Mouse (Mus musculus): ENCODE measurements at regions not wholly inside any gene's neighbourhood (a gene's known extent, or its start where the extent isn't known, plus 50 kb on each side); places are given as distances from the start of the nearest gene placed in this dataset.

DNA sequence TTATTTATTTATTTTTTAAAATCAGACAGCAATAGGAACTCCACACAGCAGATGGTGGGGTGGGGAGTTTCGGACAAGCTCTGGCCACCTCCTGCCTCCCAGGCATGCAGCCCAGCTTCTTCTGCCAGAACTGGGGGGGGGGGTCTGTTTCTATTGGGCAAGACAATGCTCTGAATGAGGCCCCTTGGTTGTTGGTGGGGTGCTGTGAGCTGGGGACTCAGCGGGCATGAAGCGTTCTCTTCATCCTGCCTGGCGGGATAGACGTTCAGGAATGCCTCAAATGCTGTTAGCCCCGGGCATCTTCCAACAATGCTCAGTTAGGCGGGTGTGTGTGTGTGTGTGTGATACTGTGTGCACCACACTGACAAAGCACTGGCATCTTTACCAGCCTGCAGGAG lies 103.7 kb downstream of the E030025P04Rik start:
- H3K4me3 ChIP-seq (ENCODE audit: insufficient read depth, low read length): no peak overlapping the region
- TF ChIP-seq CTCF (IDR thresholded peaks at IDR 0.05; ENCODE audit: low read depth, low read length) (no peak), POLR2A (IDR thresholded peaks at IDR 0.05; ENCODE audit: borderline replicate concordance, low read depth, low read length) (no peak)
- no peak overlapping the region for H3K27ac ChIP-seq (ENCODE audit: insufficient read depth, low read depth, low read length)
- H3K4me1 ChIP-seq (ENCODE audit: control insufficient read depth, insufficient read depth, low read length): peaks cover 14% of the 10 kb centered on the region

DNA sequence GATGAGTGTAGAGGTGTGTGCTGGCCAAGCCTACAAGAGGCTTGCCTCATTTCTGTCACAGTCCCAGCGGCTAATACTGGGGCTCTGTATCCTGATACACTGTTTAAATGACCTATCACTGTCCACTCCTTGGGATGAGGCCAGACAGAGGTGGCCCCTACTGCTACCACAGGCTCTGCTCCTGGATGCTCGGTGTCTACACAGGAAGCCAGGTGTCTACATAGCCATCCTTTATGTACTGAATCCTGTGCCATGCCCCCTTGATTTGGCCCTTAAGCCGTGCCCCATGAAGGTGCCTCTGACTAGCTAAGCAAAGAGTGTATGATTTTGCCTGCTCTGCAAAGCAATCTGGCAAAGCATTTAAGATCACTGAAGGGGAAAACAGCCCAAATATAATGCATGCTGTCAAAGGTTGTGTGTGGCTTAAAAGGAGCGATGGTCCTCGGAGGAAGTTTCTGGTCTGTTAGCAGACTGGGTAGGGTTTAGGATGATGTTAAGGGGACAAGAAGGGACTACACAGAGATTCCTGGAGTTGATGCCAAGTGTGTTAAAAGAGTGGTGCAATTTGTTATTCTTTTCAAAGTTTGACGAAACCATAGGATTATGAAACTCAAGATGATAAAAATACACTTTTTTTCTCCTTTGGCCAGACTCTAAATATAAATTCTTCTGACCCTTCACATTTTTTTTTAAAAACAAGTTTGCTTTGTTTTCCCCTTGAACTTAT lies 104.2 kb downstream of the E030025P04Rik start:
- no peak for TF ChIP-seq POLR2A (IDR thresholded peaks at IDR 0.05; ENCODE audit: borderline replicate concordance, low read depth, low read length)
- H3K27ac ChIP-seq (ENCODE audit: insufficient read depth, low read depth, low read length): no peak overlapping the region

DNA sequence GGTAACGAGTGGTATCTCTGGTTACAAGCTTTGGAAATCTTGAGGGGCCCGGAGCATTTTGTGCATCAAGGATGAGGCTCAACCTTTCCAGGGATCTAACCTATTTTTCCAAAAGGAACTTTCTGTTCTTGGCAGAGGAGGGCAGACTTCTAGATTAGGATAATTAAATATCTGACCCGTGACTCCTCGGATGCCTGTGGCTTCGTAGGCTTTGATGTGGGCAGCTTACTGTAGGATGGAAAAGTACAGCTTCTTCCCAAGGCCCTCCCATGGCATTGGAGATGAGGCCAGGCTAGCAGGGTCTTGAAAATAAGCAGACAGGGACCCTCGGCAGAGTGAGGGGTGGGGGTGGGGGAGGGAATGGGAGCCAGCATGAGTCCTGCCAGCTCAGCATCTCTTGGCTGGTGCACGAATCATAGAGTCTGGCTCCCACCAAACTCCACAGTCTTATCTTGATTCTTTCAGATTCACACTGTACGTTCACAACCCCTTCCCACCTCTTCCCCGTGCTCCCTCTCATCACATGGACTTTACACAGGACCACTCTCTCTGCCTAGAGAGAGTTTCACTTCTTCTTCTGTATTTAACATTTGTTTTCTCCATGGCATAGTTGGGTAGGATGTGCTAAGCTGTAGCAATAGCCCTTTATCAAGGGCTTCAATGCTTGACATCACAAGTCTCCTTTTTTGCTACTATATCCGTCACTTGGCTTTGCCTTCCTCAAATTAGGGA lies 104.9 kb downstream of the E030025P04Rik start:
- TF ChIP-seq POLR2A (IDR thresholded peaks at IDR 0.05; ENCODE audit: borderline replicate concordance, low read depth, low read length): no peak
- no peak for TF ChIP-seq CTCF (IDR thresholded peaks at IDR 0.05; ENCODE audit: low read depth, low read length)
- H3K4me1 ChIP-seq (ENCODE audit: control insufficient read depth, insufficient read depth, low read length): peaks cover 14% of the 10 kb centered on the region

More for the DNA sequence above, 104.2 kb downstream of the E030025P04Rik start:
- Histone ChIP-seq H3K4me3 (ENCODE audit: insufficient read depth, low read length) (no peak overlapping the region), H3K4me1 (ENCODE audit: control insufficient read depth, insufficient read depth, low read length) (peaks cover 14% of the 10 kb centered on the region)

DNA sequence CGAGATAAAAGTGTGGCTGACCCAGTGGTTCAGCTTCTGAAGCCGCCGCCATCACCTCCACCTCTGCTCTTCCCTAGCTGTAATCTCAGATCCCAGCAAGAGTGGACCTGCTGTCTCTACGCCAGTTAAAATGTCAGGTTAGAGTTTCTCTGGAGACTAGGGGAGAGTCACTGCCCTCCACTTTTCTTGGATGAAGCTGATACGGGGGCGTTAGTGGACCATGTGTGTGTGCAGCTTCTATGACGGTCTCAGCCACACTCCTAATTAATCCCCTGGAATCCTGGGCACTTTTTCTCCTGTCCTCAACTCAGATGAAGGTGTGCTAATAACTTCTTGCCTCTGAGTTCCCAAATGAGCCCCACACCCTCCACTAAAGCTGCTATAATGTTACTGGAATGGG lies 106.0 kb downstream of the E030025P04Rik start:
- Histone ChIP-seq H3K4me3 (ENCODE audit: insufficient read depth, low read length) (no peak overlapping the region), H3K4me1 (ENCODE audit: control insufficient read depth, insufficient read depth, low read length) (peaks cover 14% of the 10 kb centered on the region), H3K27ac (ENCODE audit: insufficient read depth, low read depth, low read length) (no peak overlapping the region)
- TF ChIP-seq POLR2A (IDR thresholded peaks at IDR 0.05; ENCODE audit: borderline replicate concordance, low read depth, low read length) (no peak), CTCF (IDR thresholded peaks at IDR 0.05; ENCODE audit: low read depth, low read length) (no peak)

More for the DNA sequence above, 104.9 kb downstream of the E030025P04Rik start:
- H3K27ac ChIP-seq (ENCODE audit: insufficient read depth, low read depth, low read length): no peak overlapping the region
- H3K4me3 ChIP-seq (ENCODE audit: insufficient read depth, low read length): no peak overlapping the region

DNA sequence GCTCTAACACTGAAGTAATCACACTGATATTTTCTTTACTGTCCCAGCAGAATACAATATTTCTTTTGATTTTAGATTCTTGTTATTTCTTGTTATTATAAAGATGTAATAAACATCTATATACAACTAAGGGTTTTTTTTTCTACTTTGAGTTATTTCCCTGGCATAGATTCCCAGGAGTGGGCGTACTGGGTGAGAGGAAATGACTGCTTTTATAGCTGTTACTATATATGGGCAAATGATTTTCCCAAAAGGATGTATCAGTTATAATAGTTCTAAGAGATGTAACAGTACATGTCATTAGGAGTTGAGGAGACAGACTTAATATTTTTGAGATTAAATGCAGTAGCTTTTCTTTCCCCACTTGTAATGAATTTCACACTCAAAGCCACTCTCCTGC lies 109.6 kb downstream of the E030025P04Rik start:
- no peak for TF ChIP-seq POLR2A (IDR thresholded peaks at IDR 0.05; ENCODE audit: borderline replicate concordance, low read depth, low read length)
- no peak for TF ChIP-seq CTCF (IDR thresholded peaks at IDR 0.05; ENCODE audit: low read depth, low read length)
- Histone ChIP-seq H3K4me1 (ENCODE audit: control insufficient read depth, insufficient read depth, low read length) (peaks cover 4% of the 10 kb centered on the region), H3K27ac (ENCODE audit: insufficient read depth, low read depth, low read length) (no peak overlapping the region), H3K4me3 (ENCODE audit: insufficient read depth, low read length) (no peak overlapping the region)

DNA sequence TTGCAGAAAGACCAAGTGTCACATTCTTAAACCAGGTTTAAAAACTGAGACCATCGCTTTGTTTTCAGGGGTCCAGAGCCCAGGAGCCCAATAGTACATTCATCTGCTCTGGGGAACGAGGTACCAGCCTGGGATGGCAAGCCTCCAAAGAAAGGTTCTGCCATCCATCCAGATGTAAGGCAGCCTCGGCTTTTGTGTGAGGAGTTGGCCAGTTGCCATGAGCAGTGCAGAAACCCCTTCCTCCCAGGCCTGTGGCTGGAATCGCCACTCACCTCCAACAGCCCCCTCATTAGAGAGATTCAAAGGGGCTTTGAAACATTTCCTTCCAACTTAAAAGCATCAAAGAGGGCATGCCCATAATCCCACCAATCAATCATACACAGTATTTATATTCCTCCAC lies 110.1 kb downstream of the E030025P04Rik start:
- H3K4me3 ChIP-seq (ENCODE audit: insufficient read depth, low read length): no peak overlapping the region
- H3K27ac ChIP-seq (ENCODE audit: insufficient read depth, low read depth, low read length): no peak overlapping the region
- H3K4me1 ChIP-seq (ENCODE audit: control insufficient read depth, insufficient read depth, low read length): peaks cover 3% of the 10 kb centered on the region; the same call in 1 of the 2 replicates
- TF ChIP-seq CTCF (IDR thresholded peaks at IDR 0.05; ENCODE audit: low read depth, low read length) (no peak), POLR2A (IDR thresholded peaks at IDR 0.05; ENCODE audit: borderline replicate concordance, low read depth, low read length) (no peak)

- TF ChIP-seq CTCF (IDR thresholded peaks at IDR 0.05; ENCODE audit: low read depth, low read length): no peak
- TF ChIP-seq POLR2A (IDR thresholded peaks at IDR 0.05; ENCODE audit: borderline replicate concordance, low read depth, low read length): no peak
- H3K27ac ChIP-seq (ENCODE audit: insufficient read depth, low read depth, low read length): no peak overlapping the region
- H3K4me3 ChIP-seq (ENCODE audit: insufficient read depth, low read length): no peak overlapping the region
- H3K4me1 ChIP-seq (ENCODE audit: control insufficient read depth, insufficient read depth, low read length): no peaks in the 10 kb centered on the region
Observed at GRCm38 (mm10) chr11:109032729-109033128, 111.4 kb downstream of the E030025P04Rik start.

GRCm38 (mm10) chr11:109030486-109030885 lies 110.3 kb downstream of the Axin2 start:
- Histone ChIP-seq H3K4me1 (ENCODE audit: control insufficient read depth, insufficient read depth, low read length) (no peaks in the 10 kb centered on the region), H3K27ac (ENCODE audit: insufficient read depth, low read depth, low read length) (no peak overlapping the region), H3K4me3 (ENCODE audit: insufficient read depth, low read length) (no peak overlapping the region)
- TF ChIP-seq CTCF (IDR thresholded peaks at IDR 0.05; ENCODE audit: low read depth, low read length) (no peak), POLR2A (IDR thresholded peaks at IDR 0.05; ENCODE audit: borderline replicate concordance, low read depth, low read length) (no peak)

DNA sequence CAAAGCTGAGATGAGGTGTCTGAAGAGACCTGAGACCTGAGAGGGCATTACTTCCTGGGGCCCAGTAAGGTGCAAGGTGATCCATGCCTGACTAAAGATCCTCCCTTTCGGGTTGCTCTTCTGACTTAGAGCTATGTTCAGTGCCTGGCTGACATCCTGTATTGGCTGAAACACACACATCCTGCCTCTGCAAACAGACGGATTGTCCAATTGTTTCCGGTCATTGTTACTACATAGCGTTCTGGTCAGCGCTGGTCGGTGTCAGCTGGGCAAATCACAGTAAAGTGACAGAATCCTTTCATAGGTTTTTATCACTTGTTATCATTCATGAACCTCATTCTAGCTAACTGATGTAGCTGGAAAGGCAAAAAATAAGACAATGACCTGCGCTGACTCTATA lies 109.7 kb downstream of the Axin2 start:
- no peak for TF ChIP-seq POLR2A (IDR thresholded peaks at IDR 0.05; ENCODE audit: borderline replicate concordance, low read depth, low read length)
- no peak for TF ChIP-seq CTCF (IDR thresholded peaks at IDR 0.05; ENCODE audit: low read depth, low read length)
- Histone ChIP-seq H3K4me1 (ENCODE audit: control insufficient read depth, insufficient read depth, low read length) (no peaks in the 10 kb centered on the region), H3K27ac (ENCODE audit: insufficient read depth, low read depth, low read length) (no peak overlapping the region), H3K4me3 (ENCODE audit: insufficient read depth, low read length) (no peak overlapping the region)

DNA sequence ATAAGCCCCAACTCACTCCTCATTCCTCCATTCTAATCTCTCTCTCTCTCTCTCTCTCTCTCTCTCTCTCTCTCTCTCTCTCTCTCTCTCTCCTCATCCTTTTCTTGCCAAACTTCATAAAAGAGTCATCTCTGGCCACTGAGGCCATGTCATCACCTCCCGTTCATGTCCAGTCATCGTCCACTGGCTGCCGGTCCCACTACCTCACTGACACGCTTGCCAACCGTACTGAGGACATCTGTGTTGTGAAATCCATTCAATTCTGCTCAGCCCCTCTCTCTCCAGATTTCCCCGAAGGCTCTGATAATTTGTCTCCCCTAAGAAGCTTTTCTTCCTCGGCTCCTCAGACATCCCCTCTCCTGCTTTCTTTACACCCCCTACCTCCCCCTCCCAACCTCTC lies 94.7 kb downstream of the Axin2 start:
- TF ChIP-seq CTCF (IDR thresholded peaks at IDR 0.05; ENCODE audit: low read depth, low read length) (no peak), POLR2A (IDR thresholded peaks at IDR 0.05; ENCODE audit: borderline replicate concordance, low read depth, low read length) (no peak)
- no peak overlapping the region for H3K27ac ChIP-seq (ENCODE audit: insufficient read depth, low read depth, low read length)
- H3K4me1 ChIP-seq (ENCODE audit: control insufficient read depth, insufficient read depth, low read length): no peaks in the 10 kb centered on the region
- H3K4me3 ChIP-seq (ENCODE audit: insufficient read depth, low read length): no peak overlapping the region

Data from bone marrow macrophage, adult 2 months (primary cell).